Mouse (Mus musculus) hindbrain, embryonic 12.5 days (tissue): ENCODE results near the gene Xpo6. TPM values are rescaled to one million over a fixed set of nuclear protein-coding genes. Genes with fewer than 3 reads are reported as not detected.

Experiments used
- ATAC-seq: fragments of 200-750 bp; cut with Nextera tagmentation; 2 replicates; pipeline ENCODE4 v1.8.0; 2017; ENCODE audit warnings: moderate TSS enrichment; ENCODE audit not compliant: low FRiP score
- H3K27ac ChIP-seq: fragments of 300-500 bp; sonication (generic); 2 replicates; pipeline ENCODE4 v1.5.1; 2016; ENCODE audit warnings: mild to moderate bottlenecking
- H3K27me3 ChIP-seq: fragments of 300-500 bp; sonication (generic); 2 replicates; pipeline ENCODE4 v1.6.1; 2016; ENCODE audit warnings: mild to moderate bottlenecking
- H3K36me3 ChIP-seq: fragments of 300-500 bp; sonication (generic); 2 replicates; pipeline ENCODE4 v1.6.1; 2016; ENCODE audit warnings: mild to moderate bottlenecking
- H3K4me1 ChIP-seq: fragments of 300-500 bp; sonication (generic); 2 replicates; pipeline ENCODE4 v1.6.1; 2016
- H3K4me2 ChIP-seq: fragments of 300-500 bp; sonication (generic); replicated peaks from 2 replicates; pipeline ENCODE4 v1.6.1; 2016; ENCODE audit warnings: mild to moderate bottlenecking
- H3K4me3 ChIP-seq: fragments of 300-500 bp; sonication (generic); 2 replicates; pipeline ENCODE4 v1.5.1; 2016; ENCODE audit warnings: mild to moderate bottlenecking
- H3K9ac ChIP-seq: fragments of 300-500 bp; sonication (generic); 2 replicates; pipeline ENCODE4 v1.6.1; 2016; ENCODE audit warnings: mild to moderate bottlenecking, moderate library complexity
- H3K9me3 ChIP-seq: fragments of 300-500 bp; sonication (generic); replicated peaks from 2 replicates; pipeline ENCODE4 v1.6.1; 2016; ENCODE audit warnings: mild to moderate bottlenecking
- WGBS: fragments of 180-500 bp; shearing (Covaris S2); methylation state at CpG from one replicate; pipeline ENCODE4 v1.1.7; 2016; 5-methylcytosine and 5-hydroxymethylcytosine counted together
- polyA plus RNA-seq: library from polyadenylated mRNA; unstranded; fragments of >200 nt; fragmentation: Nextera tagmentation; extraction: Ambion mirVana; gene quantifications from 2 replicates; pipeline ENCODE4 v1.2.1, GENCODE M21; 2016

Xpo6 gene
- polyA plus RNA-seq, 1 experiment from 2014 or later, result 67.9 TPM

GRCm38 (mm10) chr7:126083980-126084348 lies 116.3 kb downstream of the Xpo6 start:
- no peak for ATAC-seq
- Histone ChIP-seq H3K4me3 (no peak overlapping the region), H3K27ac (no peak overlapping the region), H3K4me2 (no peak overlapping the region), H3K4me1 (peaks cover 40% of the 10 kb centered on the region), H3K27me3 (peaks cover 63% of the 10 kb centered on the region), H3K36me3 (no peaks in the 10 kb centered on the region), H3K9me3 (no peaks in the 10 kb centered on the region), H3K9ac (no peak overlapping the region)
- 18% methylated on average over 4 of the region's 4 CpGs for WGBS

- no peak overlapping the region for H3K27ac ChIP-seq
- H3K4me1 ChIP-seq, result peaks cover 40% of the 10 kb centered on the region
- no peaks in the 10 kb centered on the region for H3K36me3 ChIP-seq
- H3K27me3 ChIP-seq, result peaks cover 67% of the 10 kb centered on the region
- no peaks in the 10 kb centered on the region for H3K9me3 ChIP-seq
- no peak overlapping the region for H3K4me2 ChIP-seq
- no peak overlapping the region for H3K4me3 ChIP-seq
- 20% methylated on average over 9 of the region's 9 CpGs for WGBS
- no peak for ATAC-seq
- no peak overlapping the region for H3K9ac ChIP-seq
Measured at GRCm38 (mm10) chr7:126083341-126083979, 116.8 kb downstream of the Xpo6 start.

- under 1% methylated on average over 38 of the region's 49 CpGs for WGBS
- 0 out of 2 replicates have a peak within 1 kb of the TSS, but pooled peaks have one; percentile 23 for H3K27ac ChIP-seq
- no peaks in the 10 kb centered on the region for H3K9me3 ChIP-seq
- peak within 1 kb of the TSS; percentile 66 for H3K4me3 ChIP-seq
- H3K4me2 ChIP-seq, result peak within 1 kb of the TSS; percentile 99
- H3K36me3 ChIP-seq, result no peaks in the 10 kb centered on the region
- ATAC-seq, result peak; percentile 39; the same call in 1 of the 2 replicates
- peaks cover 67% of the 10 kb centered on the region for H3K27me3 ChIP-seq
- H3K9ac ChIP-seq, result peak within 1 kb of the TSS; percentile 69
- peaks cover 40% of the 10 kb centered on the region for H3K4me1 ChIP-seq
Measured at GRCm38 (mm10) chr7:126082286-126082741, 118.0 kb downstream of the Xpo6 start, which contains the start of gene Gsg1l. Gene Gsg1l (minus strand): TSS chr7:126082411.

GRCm38 (mm10) chr7:126081727-126082285 lies 118.5 kb downstream of the Xpo6 start:
- 0 out of 2 replicates have a peak, but pooled peaks have one; percentile 46 for ATAC-seq
- H3K9ac ChIP-seq, result peak overlapping the region; percentile 69

GRCm38 (mm10) chr7:126080949-126081654 lies 119.2 kb downstream of the Xpo6 start:
- 0 out of 2 replicates have a peak overlapping the region, but pooled peaks have one; percentile 23 for H3K27ac ChIP-seq
- H3K9me3 ChIP-seq, result no peaks in the 10 kb centered on the region
- WGBS, result 18% methylated on average over 16 of the region's 16 CpGs

More at GRCm38 (mm10) chr7:126081727-126082285, 118.5 kb downstream of the Xpo6 start:
- no peak overlapping the region for H3K27ac ChIP-seq
- H3K36me3 ChIP-seq, result no peaks in the 10 kb centered on the region
- H3K9me3 ChIP-seq, result no peaks in the 10 kb centered on the region
- whole genome bisulfite sequencing, result under 1% methylated on average over 79 of the region's 80 CpGs
- H3K27me3 ChIP-seq, result peaks cover 67% of the 10 kb centered on the region
- peaks cover 40% of the 10 kb centered on the region for H3K4me1 ChIP-seq
- H3K4me2 ChIP-seq, result peak overlapping the region; percentile 99
- peak overlapping the region; percentile 66 for H3K4me3 ChIP-seq

DNA sequence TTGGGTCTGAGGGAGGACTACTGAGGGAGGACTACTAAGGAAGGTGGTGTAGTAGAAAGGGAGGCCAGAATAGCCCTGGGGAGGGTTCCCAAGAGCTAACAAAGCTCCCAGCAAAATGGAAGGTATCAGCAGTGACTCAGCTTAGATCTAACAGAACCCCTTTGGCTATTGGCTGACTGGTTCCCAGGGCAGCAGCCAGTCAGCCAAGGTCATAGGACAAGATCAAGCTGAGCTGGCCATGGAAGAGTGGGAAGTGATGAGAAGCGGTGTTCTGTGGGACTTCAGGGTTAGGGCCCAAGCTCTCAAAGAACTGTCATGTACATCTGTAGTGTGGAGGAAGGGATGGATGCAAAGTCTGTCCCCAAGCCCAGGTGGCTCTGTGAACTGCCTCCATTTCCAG lies 123.4 kb downstream of the Xpo6 start:
- no peak overlapping the region for H3K4me3 ChIP-seq
- H3K9ac ChIP-seq, result no peak overlapping the region
- peaks cover 12% of the 10 kb centered on the region; the same call in 1 of the 2 replicates for H3K4me1 ChIP-seq
- H3K9me3 ChIP-seq, result no peaks in the 10 kb centered on the region
- H3K36me3 ChIP-seq, result no peaks in the 10 kb centered on the region
- no peak overlapping the region for H3K4me2 ChIP-seq
- H3K27ac ChIP-seq, result no peak overlapping the region
- WGBS, result 88% methylated on average over 1 of the region's 1 CpGs
- peaks cover 33% of the 10 kb centered on the region for H3K27me3 ChIP-seq
- ATAC-seq, result no peak

More at GRCm38 (mm10) chr7:126080949-126081654, 119.2 kb downstream of the Xpo6 start:
- H3K9ac ChIP-seq, result peak overlapping the region; percentile 69
- H3K4me1 ChIP-seq, result peaks cover 33% of the 10 kb centered on the region
- H3K36me3 ChIP-seq, result no peaks in the 10 kb centered on the region
- peak overlapping the region; percentile 99 for H3K4me2 ChIP-seq
- H3K4me3 ChIP-seq, result peak overlapping the region; percentile 66
- ATAC-seq, result no peak
- H3K27me3 ChIP-seq, result peaks cover 67% of the 10 kb centered on the region

- ATAC-seq, result no peak
- WGBS, result 76% methylated on average over 9 of the region's 9 CpGs
- H3K27ac ChIP-seq, result no peak overlapping the region
Measured at GRCm38 (mm10) chr7:126075058-126075457, 125.2 kb downstream of the Xpo6 start.

GRCm38 (mm10) chr7:126070321-126070720 lies 130.0 kb downstream of the Xpo6 start:
- 0 out of 2 replicates have a peak, but pooled peaks cover 5% of the 10 kb centered on the region for H3K9me3 ChIP-seq
- no peak overlapping the region for H3K4me3 ChIP-seq
- ATAC-seq, result no peak
- H3K27me3 ChIP-seq, result no peaks in the 10 kb centered on the region
- H3K36me3 ChIP-seq, result no peaks in the 10 kb centered on the region
- no peaks in the 10 kb centered on the region for H3K4me1 ChIP-seq
- H3K9ac ChIP-seq, result no peak overlapping the region
- H3K27ac ChIP-seq, result no peak overlapping the region
- no peak overlapping the region for H3K4me2 ChIP-seq
- WGBS, result 94% methylated on average over 4 of the region's 4 CpGs

More at GRCm38 (mm10) chr7:126075058-126075457, 125.2 kb downstream of the Xpo6 start:
- Histone ChIP-seq H3K27me3 (peaks cover 15% of the 10 kb centered on the region), H3K36me3 (no peaks in the 10 kb centered on the region), H3K9ac (no peak overlapping the region), H3K4me1 (no peaks in the 10 kb centered on the region), H3K4me2 (no peak overlapping the region), H3K4me3 (no peak overlapping the region), H3K9me3 (0 out of 2 replicates have a peak, but pooled peaks cover under 1% of the 10 kb centered on the region)

DNA sequence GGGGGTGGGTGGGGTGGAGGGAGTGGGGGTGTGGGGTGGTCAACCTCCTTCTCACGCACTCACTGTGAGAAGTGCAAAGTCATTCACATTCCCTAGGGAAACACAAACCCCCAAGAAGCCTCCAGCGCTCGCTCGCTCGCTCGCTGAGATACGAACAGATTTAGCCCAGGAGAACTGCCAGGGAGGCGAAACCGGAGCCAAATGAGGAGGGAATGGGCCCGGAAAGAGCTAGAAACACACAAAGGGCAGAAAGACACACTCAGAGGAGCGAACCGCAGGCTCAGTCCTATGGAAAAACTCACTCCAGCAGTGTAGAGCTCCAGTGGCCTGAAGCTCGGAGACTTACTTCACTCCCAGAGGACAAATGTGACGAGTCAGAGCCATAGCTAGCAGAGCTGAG lies 133.5 kb downstream of the Xpo6 start:
- H3K27ac ChIP-seq, result no peak overlapping the region
- no peaks in the 10 kb centered on the region for H3K36me3 ChIP-seq
- no peak overlapping the region for H3K9ac ChIP-seq
- 0 out of 2 replicates have a peak, but pooled peaks cover 5% of the 10 kb centered on the region for H3K9me3 ChIP-seq
- no peak overlapping the region for H3K4me3 ChIP-seq
- H3K27me3 ChIP-seq, result peaks cover 6% of the 10 kb centered on the region; the same call in 1 of the 2 replicates
- WGBS, result 66% methylated on average over 14 of the region's 14 CpGs
- peaks cover 7% of the 10 kb centered on the region for H3K4me1 ChIP-seq
- no peak overlapping the region for H3K4me2 ChIP-seq
- ATAC-seq, result no peak

DNA sequence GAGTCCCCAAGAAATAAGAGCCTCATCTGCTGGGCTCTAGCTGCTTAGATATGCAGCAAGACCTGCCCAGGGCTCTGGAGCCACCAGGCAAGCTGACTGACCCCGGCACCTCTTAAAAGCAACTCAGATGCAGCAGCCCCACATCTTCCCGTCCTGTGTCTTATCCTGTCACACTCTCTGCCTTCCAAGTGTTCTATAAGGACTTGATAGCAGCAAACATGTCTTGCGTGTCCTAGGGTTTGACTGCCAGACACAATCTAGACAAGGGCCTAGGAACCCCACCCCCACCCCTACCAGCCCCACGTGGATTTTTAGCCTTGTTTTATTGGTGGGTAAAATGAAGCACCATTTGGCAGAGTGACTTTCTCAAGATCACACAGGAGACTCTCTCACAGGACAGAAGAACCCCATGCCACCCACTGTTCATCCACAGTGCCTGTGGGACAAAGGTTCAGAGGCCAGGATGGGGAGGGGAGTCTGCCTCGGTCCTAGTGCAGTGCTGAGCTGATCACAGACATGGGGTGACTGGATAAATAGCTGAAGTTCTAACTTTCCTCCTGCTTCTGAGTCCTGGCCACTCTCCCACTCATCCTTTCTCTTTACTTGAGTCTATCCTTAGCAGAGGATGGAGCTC lies 134.9 kb downstream of the Xpo6 start:
- Histone ChIP-seq H3K4me2 (no peak overlapping the region), H3K4me1 (peaks cover 7% of the 10 kb centered on the region), H3K9ac (no peak overlapping the region), H3K9me3 (0 out of 2 replicates have a peak, but pooled peaks cover 5% of the 10 kb centered on the region), H3K36me3 (no peaks in the 10 kb centered on the region), H3K4me3 (no peak overlapping the region), H3K27me3 (peaks cover 17% of the 10 kb centered on the region; the same call in 1 of the 2 replicates), H3K27ac (no peak overlapping the region)
- ATAC-seq, result no peak
- WGBS, result 80% methylated on average over 5 of the region's 5 CpGs

- peaks cover 22% of the 10 kb centered on the region for H3K4me1 ChIP-seq
- 21% methylated on average over 4 of the region's 4 CpGs for WGBS
- no peak for ATAC-seq
- H3K9me3 ChIP-seq, result no peaks in the 10 kb centered on the region
- no peak overlapping the region for H3K4me3 ChIP-seq
- H3K9ac ChIP-seq, result no peak overlapping the region
- H3K4me2 ChIP-seq, result no peak overlapping the region
- H3K36me3 ChIP-seq, result no peaks in the 10 kb centered on the region
- H3K27me3 ChIP-seq, result peaks cover 29% of the 10 kb centered on the region; the same call in 1 of the 2 replicates
- no peak overlapping the region for H3K27ac ChIP-seq
Measured at GRCm38 (mm10) chr7:126062228-126062627, 138.1 kb downstream of the Xpo6 start.
